7 mouse cellular contexts compared by ENCODE assay signal in the genomic region with DNA sequence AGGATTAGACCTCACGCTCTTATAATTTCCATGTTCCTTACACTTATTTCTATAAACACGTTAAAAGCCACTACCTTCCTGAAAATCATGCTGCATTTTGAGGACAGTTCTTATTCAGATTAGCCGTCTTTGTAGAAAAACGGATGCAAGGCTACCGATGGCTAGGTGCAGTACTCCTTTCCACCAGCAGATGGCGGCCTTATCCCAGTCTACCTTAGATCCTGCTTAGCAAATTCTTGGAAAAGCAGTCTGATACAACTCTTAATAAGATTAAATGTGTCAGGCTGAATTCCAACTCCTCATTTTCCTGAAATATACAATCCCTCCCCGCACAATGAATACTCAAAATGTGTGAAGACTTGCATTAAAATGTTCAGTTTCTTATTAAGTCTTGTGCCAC.
DNase-seq lines count a peak whose midpoint lies in the region; TF ChIP-seq lines count a peak whose summit lies in the region.

No protein-coding gene starts in this region.

- no peak overlapping the region for H3K9ac ChIP-seq in CH12.LX (ENCODE audit: insufficient read depth, low read depth)

- no peaks in the 10 kb centered on the region for H3K79me2 ChIP-seq in CH12.LX (replicated peaks; ENCODE audit: control insufficient read depth, extremely low read depth, insufficient read depth, poor library complexity, severe bottlenecking)

- TF ChIP-seq RAD21 in CH12.LX (IDR thresholded peaks at IDR 0.05; ENCODE audit: low read depth, low read length): no peak; the same call in none of the 2 replicates

- H3K9me3 ChIP-seq in CH12.LX (replicated peaks; ENCODE audit: low read length): no peaks in the 10 kb centered on the region

- H3K4me3 ChIP-seq in CH12.LX (replicated peaks in 1 of 3; ENCODE audit: low read depth in 2 of 3, low read length in 2 of 3, poor library complexity in 1 of 3): no peak overlapping the region

- peak; percentile 73 for DNase-seq in CH12.LX (ENCODE audit: extremely low read depth)
- DNase-seq in adipocyte (ENCODE audit: low spot score): peak; percentile 89
- DNase-seq in embryo, embryonic 10.5 days (ENCODE audit: low spot score): peak; percentile 89
- peak; percentile 79 for DNase-seq in heart, adult 8-10 months (ENCODE audit: low spot score)
- DNase-seq in layer of hippocampus, adult 9-11 months: peak; percentile 57
- peak; percentile 78 for DNase-seq in lung, postnatal 25 days (ENCODE audit: low spot score)
- DNase-seq in right cerebral cortex, postnatal 25 days: peak; percentile 79

- peaks cover 0 to 29% of the 10 kb centered on the region in 2 experiments for H3K36me3 ChIP-seq in CH12.LX (replicated peaks in 1 of 2; ENCODE audit: control insufficient read depth in 1 of 2, insufficient read depth in 1 of 2, low read length in 1 of 2)

- no peak for TF ChIP-seq POLR2A in CH12.LX (IDR thresholded peaks at IDR 0.05; ENCODE audit: low read depth, low read length)

- H3K27me3 ChIP-seq in CH12.LX (replicated peaks): no peaks in the 10 kb centered on the region

- in situ Hi-C loops in CH12.LX (cut with MboI; ENCODE audit: low pct_ligation_motif_present, low pct_unique_long_range_greater_than_20kb, low sequenced_read_pairs): loop anchor here (10.0 to 25.0 kb wide), 3 partner anchors 151 to 603 kb away; a partner anchor contains a TSS

- dilution Hi-C loops in CH12.LX (cut with MboI; ENCODE audit: extremely low pct_ligation_motif_present, extremely low pct_unique_long_range_greater_than_20kb, low sequenced_read_pairs): no loop called here

- H3K27ac ChIP-seq in CH12.LX (ENCODE audit: insufficient read depth, low read depth): no peak overlapping the region

- peaks cover 7 to 8% of the 10 kb centered on the region in 2 experiments; a peak in 2 of 4 replicates for H3K4me1 ChIP-seq in CH12.LX (ENCODE audit: control insufficient read depth in 1 of 2, insufficient read depth in 2 of 2)

- peak; percentile 98 to 100 for TF ChIP-seq CTCF in CH12.LX (conservative IDR thresholded peaks at IDR 0.05 in 1 of 2, IDR thresholded peaks at IDR 0.05 in 1 of 2; ENCODE audit: low read depth in 2 of 2, low read length in 2 of 2)

- no peak overlapping the region for H3K4me2 ChIP-seq in CH12.LX (ENCODE audit: insufficient read depth, low read depth, poor library complexity, severe bottlenecking)

- no peak for TF ChIP-seq EP300 in CH12.LX (IDR thresholded peaks at IDR 0.05; ENCODE audit: low read length)

TF ChIP-seq in CH12.LX, 34 proteins besides CTCF, POLR2A, EP300 and RAD21:
- TF ChIP-seq TCF12 (IDR thresholded peaks at IDR 0.05; ENCODE audit: low read depth, low read length) (no peak), MYC (IDR thresholded peaks at IDR 0.05; ENCODE audit: low read depth, low read length) (0 out of 2 replicates have a peak, but pooled peaks have one; percentile 32), ZNF384 (IDR thresholded peaks at IDR 0.05; ENCODE audit: low read depth, low read length) (no peak), E2F4 (IDR thresholded peaks at IDR 0.05; ENCODE audit: insufficient replicate concordance, low read depth, low read length) (no peak), UBTF (IDR thresholded peaks at IDR 0.05; ENCODE audit: low read depth, low read length) (no peak), PAX5 (IDR thresholded peaks at IDR 0.05; ENCODE audit: low read length) (no peak), HCFC1 (IDR thresholded peaks at IDR 0.05; ENCODE audit: low read depth, low read length) (no peak), NRF1 (IDR thresholded peaks at IDR 0.05; ENCODE audit: low read depth, low read length) (no peak), ZC3H11A (IDR thresholded peaks at IDR 0.05; ENCODE audit: low read depth, low read length) (peak; percentile 93), KAT2A (IDR thresholded peaks at IDR 0.05; ENCODE audit: insufficient replicate concordance, low read length) (no peak), USF2 (conservative IDR thresholded peaks at IDR 0.05; ENCODE audit: low read depth, low read length) (no peak), MAZ (IDR thresholded peaks at IDR 0.05; ENCODE audit: low read depth, low read length) (no peak), JUN (IDR thresholded peaks at IDR 0.05; ENCODE audit: insufficient read depth, low read depth, low read length) (no peak), RCOR1 (conservative IDR thresholded peaks at IDR 0.05; ENCODE audit: low read depth, low read length) (0 out of 2 replicates have a peak, but pooled peaks have one; percentile 17), SMC3 (IDR thresholded peaks at IDR 0.05; ENCODE audit: low read depth, low read length) (peak; percentile 97), MAFK (IDR thresholded peaks at IDR 0.05; ENCODE audit: insufficient replicate concordance, low read length) (peak; percentile 14; the same call in 1 of the 2 replicates), MAX (IDR thresholded peaks at IDR 0.05; ENCODE audit: low read length) (no peak)
TF ChIP-seq in CH12.LX: peak in this region for 5.
